Mouse (Mus musculus) left cerebral cortex, postnatal 10 days (tissue): ENCODE measurements around the gene Casp7. TPM values are rescaled to one million over a fixed set of nuclear protein-coding genes. Genes with fewer than 3 reads are reported as not detected.
"Not testable (repeated sequence)": the region's sequence is repeated elsewhere in the genome, so short reads cannot be mapped to it uniquely, and the experiment has no call there.

ENCODE experiments used
- DNase-seq, 2 experiments: peaks; one replicate each; pipeline ENCODE4 v3.0.0; 2021 to 2022; ENCODE audit warnings: low spot score in 2 of 2, mixed read lengths in 1 of 2; ENCODE audit errors: extremely low spot score in 1 of 2
- intact Hi-C: fragments of 180-260 bp; cut with DNase I; formaldehyde crosslinking; loops from one replicate; pipeline ENCODE4 v1.15.1; 2025
- total RNA-seq, 2 experiments: library from RNA; stranded (reverse); gene quantifications; 2 replicates each; pipeline ENCODE4 v1.2.3; 2021

Casp7 gene
- total RNA-seq, 2 experiments from 2014 or later: 12.5 to 13.0 TPM

DNA sequence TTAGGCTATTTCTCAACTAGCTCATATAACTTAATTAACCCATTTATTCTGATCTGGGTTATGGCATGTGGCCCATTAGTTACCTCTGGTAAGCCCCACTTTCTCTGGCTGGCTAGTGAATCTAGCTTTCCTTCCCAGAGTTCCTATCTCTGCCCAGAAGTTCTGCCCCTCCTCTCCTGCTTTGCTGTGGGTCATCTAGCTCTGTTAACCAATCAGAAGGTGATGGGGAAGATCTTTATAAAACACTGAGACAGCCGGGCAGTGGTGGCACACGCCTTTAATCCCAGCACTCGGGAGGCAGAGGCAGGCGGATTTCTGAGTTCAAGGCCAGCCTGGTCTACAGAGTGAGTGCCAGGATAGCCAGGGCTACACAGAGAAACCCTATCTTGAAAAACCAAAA lies 13.0 kb downstream of the Casp7 start:
- peak in 1 of 2 experiments; percentile 2 for DNase-seq
- intact Hi-C loops: not testable (repeated sequence)

- intact Hi-C loops: no loop called here
- no peak for DNase-seq
These were observed 21.5 kb downstream of the Casp7 start for GRCm38 (mm10) chr19:56418404-56418803.

DNA sequence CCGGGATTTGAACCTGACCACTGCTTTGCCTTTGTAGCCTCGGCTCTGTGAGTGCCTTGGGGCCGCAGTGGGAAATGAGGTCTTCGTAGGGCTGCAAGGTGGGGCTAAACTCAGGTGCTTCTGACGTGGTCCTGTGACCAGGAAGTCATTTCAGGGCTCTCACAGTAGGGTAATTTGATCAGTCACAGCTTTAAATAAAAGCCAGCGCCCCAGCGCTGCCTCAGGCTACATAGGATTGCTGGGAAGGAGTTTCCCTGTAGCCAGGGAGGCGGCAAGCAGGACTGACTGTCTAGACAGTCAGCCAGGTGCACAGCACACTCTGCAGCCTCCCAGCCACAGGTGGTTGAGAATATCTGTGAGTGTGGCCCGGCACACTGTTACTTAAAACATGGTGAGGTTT lies 22.5 kb downstream of the Casp7 start:
- intact Hi-C loops: no loop called here
- DNase-seq: no peak

- intact Hi-C loops: loop anchor here (5.0 to 10.0 kb wide), 3 partner anchors 302 to 484 kb away; partner anchors contain the start of gene Adrb1
- no peak for DNase-seq
These were observed 23.4 kb downstream of the Casp7 start for GRCm38 (mm10) chr19:56420345-56420744.

GRCm38 (mm10) chr19:56422476-56423338 lies 25.8 kb downstream of the Casp7 start:
- peak; percentile 86 to 89 for DNase-seq
- intact Hi-C loops: loop anchor here (5.0 to 10.0 kb wide), 3 partner anchors 300 to 482 kb away; partner anchors contain the start of gene Adrb1

DNA sequence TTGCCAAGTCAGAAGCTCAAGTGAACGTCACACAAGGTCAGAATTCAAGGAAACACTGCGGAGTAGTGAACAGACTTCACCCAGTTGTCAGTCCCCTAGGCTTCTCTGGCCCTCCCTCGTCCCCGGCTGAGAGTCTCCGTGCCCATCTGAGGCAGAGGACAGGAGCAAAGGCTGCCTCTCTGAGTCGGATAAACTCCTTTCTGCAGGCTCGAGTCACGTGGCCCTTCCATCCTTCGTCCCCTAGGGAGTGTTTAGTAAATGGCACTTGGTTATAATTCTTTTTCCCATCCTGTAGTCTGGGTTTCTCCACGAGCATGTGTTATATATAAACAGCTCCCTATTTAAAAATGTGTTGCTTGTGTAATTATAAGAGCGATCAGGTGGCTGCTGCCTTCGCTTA lies 26.4 kb downstream of the Casp7 start:
- intact Hi-C loops: loop anchor here (5.0 to 10.0 kb wide), 3 partner anchors 299 to 481 kb away; partner anchors contain the start of gene Adrb1
- DNase-seq: no peak

DNA sequence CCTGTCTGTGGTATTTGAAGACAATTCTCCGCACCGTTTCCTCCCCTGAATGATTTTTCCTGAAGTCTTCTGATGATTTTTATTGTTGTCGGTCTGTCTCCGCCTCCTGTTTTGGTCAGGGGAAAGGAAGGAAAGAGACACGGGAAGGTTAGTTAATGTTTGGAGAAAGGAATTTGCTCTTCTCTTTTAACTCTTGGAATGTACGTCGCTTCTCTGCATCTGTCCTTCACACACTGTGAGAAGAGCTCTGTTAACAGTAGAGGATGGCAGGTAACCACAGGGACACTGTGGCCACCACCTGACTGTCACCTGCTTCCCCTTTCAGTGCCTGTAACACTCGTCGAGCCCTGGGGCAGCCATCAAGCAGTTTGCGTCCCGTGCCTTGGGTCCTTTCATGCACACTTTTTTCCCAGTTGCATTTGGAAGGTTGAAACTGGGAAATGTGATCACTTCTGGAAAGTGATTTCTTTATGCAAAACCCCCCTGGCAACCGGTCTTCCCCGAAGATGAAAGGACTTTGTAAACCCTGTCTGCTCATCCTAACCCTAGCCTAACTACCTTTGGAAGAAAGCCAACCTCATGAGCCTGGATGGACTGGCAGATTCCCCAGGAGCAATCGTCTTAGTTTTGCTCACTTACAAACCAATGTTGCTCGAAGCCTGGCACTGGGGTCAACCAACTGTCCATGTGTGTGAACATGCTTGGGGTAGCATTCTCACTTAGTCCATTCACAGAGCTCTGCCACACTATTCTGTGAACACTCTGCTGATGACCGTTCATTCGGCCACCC lies 27.9 kb downstream of the Casp7 start:
- intact Hi-C loops: loop anchor here (5.0 to 10.0 kb wide), 3 partner anchors 298 to 480 kb away; partner anchors contain the start of gene Adrb1
- DNase-seq: no peak

GRCm38 (mm10) chr19:56425492-56425891 lies 28.6 kb downstream of the Casp7 start:
- DNase-seq: no peak
- intact Hi-C loops: loop anchor here (10.0 kb wide), 1 partner anchor 479 kb away; no protein-coding TSS in a partner anchor

DNA sequence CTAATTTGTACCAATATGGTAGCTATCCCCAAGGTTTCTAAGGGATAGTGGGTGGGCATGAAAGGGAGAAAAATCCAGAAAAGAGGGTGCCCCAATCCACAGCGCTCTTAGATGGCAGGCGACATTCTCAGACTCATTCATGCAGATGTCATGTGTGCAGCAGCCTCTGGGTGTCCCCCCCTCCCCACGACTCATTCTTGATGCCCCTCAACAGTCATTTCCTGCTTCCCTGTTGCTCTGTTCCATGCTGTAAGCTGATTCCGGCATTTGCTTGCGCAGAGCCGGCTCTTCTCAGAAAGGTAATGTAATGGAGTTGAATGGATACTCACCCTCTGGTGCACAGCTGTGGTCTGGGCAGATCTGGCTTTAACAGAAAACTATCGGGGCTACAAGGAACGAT lies 33.4 kb downstream of the Casp7 start:
- intact Hi-C loops: loop anchor here (5.0 kb wide), 1 partner anchor 127 kb away; no protein-coding TSS in a partner anchor

GRCm38 (mm10) chr19:56432706-56433105 lies 35.8 kb downstream of the Casp7 start:
- intact Hi-C loops: loop anchor here (5.0 kb wide), 1 partner anchor 125 kb away; no protein-coding TSS in a partner anchor
- DNase-seq: no peak

More for the DNA sequence above, 33.4 kb downstream of the Casp7 start:
- no peak for DNase-seq

DNA sequence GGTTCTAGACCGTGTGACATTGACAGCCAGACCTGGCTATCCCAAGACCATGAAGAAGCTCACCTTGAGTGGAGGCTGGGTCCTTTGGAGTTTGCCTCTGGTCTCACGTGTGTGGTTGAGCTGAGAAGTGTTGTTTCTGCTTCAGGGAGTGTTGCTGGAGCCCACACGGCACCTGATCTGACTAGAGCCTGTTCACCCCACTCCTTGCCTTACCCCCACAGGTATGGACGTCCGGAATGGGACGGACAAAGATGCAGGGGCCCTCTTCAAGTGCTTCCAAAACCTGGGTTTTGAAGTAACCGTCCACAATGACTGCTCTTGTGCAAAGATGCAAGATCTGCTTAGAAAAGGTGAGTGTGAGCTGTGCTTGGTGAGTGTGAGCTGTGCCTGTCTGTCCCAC lies 36.7 kb downstream of the Casp7 start:
- DNase-seq: no peak
- intact Hi-C loops: loop anchor here (5.0 kb wide), 1 partner anchor 124 kb away; no protein-coding TSS in a partner anchor

DNA sequence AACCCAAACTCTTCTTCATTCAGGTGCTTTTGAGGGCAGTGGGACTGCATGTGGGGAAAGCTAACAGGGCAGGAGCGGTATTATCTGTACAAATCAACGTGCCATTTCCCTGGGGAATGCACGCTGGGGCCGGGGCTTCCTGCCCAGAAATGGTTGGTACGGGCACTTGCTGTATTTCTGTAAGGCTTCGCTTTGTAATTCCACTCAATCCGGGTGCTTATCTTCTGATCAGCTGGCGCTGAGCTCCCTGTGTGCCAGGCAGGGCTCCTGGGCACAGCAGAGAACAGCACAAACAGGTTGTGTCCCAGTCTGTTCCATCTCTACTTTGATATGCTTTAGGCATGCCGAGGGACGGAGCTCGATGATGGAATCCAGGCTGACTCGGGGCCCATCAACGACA lies 39.5 kb downstream of the Casp7 start:
- intact Hi-C loops: no loop called here
- no peak for DNase-seq

DNA sequence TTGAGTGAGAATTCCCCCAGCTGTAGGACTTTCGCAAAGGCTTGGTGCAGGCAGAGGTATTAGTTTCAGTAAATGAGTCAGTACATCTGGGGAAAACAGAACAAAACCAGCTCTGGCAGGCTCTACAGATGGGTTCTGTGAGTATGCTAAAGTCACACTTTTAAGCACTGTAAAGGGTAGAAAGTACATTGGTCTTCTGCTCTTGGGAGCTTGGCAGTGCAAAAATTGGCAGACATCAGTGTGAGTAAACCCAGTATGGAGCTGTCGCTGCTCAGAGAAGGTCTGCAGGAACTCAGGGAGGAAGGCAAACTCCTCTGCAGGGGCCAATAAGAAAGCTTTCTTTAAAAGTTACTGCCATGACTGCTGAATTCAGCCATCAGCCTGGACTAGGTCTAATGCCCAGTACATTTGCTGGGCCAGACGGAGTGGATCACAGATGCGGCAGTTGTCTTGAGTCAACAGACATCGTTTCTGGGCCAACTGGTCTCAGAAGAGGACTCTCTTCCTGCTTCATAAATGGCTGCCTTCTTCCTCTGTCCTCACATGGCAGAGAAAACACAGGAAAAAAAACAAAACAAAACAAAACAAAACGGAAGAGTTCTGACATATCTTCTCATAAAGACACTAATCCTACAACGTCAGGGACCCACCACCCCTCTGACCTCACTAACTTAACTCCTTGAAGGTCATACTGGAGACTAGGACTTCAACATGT lies 41.6 kb downstream of the Casp7 start:
- intact Hi-C loops: no loop called here
- no peak for DNase-seq

DNA sequence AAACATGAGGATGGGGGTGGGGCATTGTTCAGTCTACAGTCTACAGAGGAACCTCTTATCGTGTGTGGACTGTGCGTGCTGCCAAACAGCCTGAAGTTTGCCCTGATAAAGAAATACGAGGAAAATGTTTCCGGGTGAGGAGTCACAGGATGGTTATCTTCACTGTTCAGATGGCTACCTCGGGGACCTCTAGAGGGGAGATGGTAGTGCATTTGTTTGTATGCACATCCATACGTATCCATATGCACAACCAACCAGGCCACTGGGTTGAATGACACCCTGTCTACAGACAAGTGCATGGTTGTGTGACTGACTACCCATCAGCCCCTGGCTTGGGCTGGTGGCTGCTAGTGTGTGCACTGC lies 42.1 kb downstream of the Casp7 start:
- intact Hi-C loops: no loop called here
- no peak for DNase-seq

DNA sequence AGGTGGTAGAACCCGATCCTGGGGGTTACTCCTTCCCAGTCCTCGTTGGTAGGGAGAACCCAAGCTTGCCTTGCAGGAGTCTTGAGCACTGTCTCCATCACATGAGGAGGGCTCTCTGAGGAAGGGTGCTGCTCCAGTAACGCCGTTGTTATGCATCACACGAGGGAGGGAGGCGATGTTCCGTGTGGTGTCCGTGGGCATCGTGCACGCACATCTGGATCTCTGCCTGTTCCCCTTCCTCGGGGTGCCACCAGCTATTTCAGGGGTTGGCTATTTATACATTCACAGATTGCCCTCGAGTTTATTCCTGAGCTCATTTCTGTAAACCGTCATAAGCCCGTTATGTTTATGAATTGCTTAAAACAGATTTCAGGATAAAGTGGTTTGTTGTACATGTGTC lies 46.5 kb downstream of the Casp7 start:
- DNase-seq: peak in 1 of 2 experiments; percentile 45
- intact Hi-C loops: no loop called here

DNA sequence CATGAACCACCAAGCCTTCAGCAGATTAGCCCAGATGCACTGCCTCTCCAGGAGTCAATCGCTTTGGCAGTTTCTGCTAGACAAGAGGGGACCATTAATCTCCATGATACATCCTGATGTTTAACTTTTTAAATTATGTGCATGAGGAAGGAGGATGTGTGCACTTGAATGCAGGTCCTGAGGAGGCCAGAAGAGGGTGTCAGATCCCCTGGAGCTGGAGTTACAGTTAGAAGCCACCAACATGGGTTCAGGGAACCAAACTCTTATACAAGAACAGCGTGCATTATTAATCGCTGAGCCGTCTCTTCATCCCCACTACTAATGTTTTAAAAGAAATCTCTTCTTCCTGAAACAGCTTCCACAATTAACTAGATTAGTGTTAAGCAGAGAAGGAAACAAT lies 51.9 kb downstream of the Casp7 start:
- intact Hi-C loops: no loop called here
- DNase-seq: no peak

DNA sequence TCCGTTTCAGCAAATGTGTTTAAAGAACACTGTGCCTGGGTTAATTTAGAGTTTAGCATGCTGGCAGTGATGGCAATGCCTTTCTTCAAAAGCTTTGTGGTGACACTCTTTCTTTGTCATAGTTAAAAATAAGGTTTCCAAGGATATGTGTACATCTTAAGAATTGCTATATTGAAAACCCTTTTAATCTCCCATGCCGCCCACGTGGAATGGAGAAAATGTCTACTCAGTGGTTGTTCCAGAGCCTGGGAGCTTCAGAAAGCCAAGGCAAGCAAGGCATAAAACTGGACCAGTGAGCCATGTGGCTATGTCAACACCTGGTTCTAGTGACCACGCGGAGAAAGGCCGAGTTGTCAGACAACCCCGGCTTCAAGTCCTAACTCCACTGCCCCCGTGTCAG lies 52.6 kb downstream of the Casp7 start:
- DNase-seq: no peak
- intact Hi-C loops: no loop called here

GRCm38 (mm10) chr19:56450892-56451291 lies 54.0 kb downstream of the Casp7 start:
- no peak for DNase-seq
- intact Hi-C loops: loop anchor here (2.0 kb wide), 1 partner anchor 20 kb away; no protein-coding TSS in a partner anchor

GRCm38 (mm10) chr19:56451867-56452266 lies 54.9 kb downstream of the Casp7 start:
- intact Hi-C loops: loop anchor here (2.0 kb wide), 1 partner anchor 19 kb away; no protein-coding TSS in a partner anchor
- DNase-seq: no peak
